Mouse (Mus musculus) forebrain, embryonic 12.5 days (tissue): ENCODE data around the gene Ldlrap1. TPM values are rescaled to one million over a fixed set of nuclear protein-coding genes. Genes with fewer than 3 reads are reported as not detected.
A peak's percentile ranks its signal among the peaks of the same experiment; 100 is the strongest.

Experiments
- ATAC-seq: fragments of 200-750 bp; cut with Nextera tagmentation; 2 replicates; pipeline ENCODE4 v1.8.0; 2017; ENCODE audit warnings: moderate TSS enrichment; ENCODE audit not compliant: low FRiP score
- H3K27ac ChIP-seq: fragments of 300-500 bp; sonication (generic); 2 replicates; pipeline ENCODE4 v1.5.1; 2016; ENCODE audit warnings: mild to moderate bottlenecking
- H3K27me3 ChIP-seq: fragments of 300-500 bp; sonication (generic); 2 replicates; pipeline ENCODE4 v1.6.1; 2016; ENCODE audit warnings: mild to moderate bottlenecking
- H3K36me3 ChIP-seq: fragments of 300-500 bp; sonication (generic); replicated peaks from 2 replicates; pipeline ENCODE4 v1.6.1; 2016; ENCODE audit warnings: mild to moderate bottlenecking
- H3K4me1 ChIP-seq: fragments of 300-500 bp; sonication (generic); 2 replicates; pipeline ENCODE4 v1.6.1; 2016
- H3K4me2 ChIP-seq: fragments of 300-500 bp; sonication (generic); 2 replicates; pipeline ENCODE4 v1.6.1; 2016; ENCODE audit warnings: mild to moderate bottlenecking, moderate library complexity
- H3K4me3 ChIP-seq: fragments of 300-500 bp; sonication (generic); replicated peaks from 2 replicates; pipeline ENCODE4 v1.5.1; 2016; ENCODE audit warnings: mild to moderate bottlenecking
- H3K9ac ChIP-seq: fragments of 300-500 bp; sonication (generic); 2 replicates; pipeline ENCODE4 v1.6.1; 2016; ENCODE audit warnings: mild to moderate bottlenecking
- H3K9me3 ChIP-seq: fragments of 300-500 bp; sonication (generic); 2 replicates; pipeline ENCODE4 v1.6.1; 2016
- WGBS: fragments of 180-500 bp; shearing (Covaris S2); methylation state at CpG from one replicate; pipeline ENCODE4 v1.1.7; 2016; 5-methylcytosine and 5-hydroxymethylcytosine counted together
- polyA plus RNA-seq: library from polyadenylated mRNA; unstranded; fragments of >200 nt; fragmentation: Nextera tagmentation; extraction: Ambion mirVana; gene quantifications from 2 replicates; pipeline ENCODE4 v1.2.1, GENCODE M21; 2016

The Ldlrap1 gene
- 5.1 and 5.9 TPM in 2 replicates for polyA plus RNA-seq

GRCm38 (mm10) chr4:134767426-134768225 lies at the start of gene Ldlrap1:
TSS of gene Ldlrap1 (minus strand) at chr4:134768024.
- Histone ChIP-seq H3K27me3 (peaks cover 56% of the 10 kb centered on the region), H3K27ac (no peak within 1 kb of the TSS), H3K4me1 (peaks cover 20% of the 10 kb centered on the region), H3K4me3 (peak within 1 kb of the TSS; percentile 73), H3K9ac (peak within 1 kb of the TSS; percentile 72), H3K36me3 (no peaks in the 10 kb centered on the region), H3K4me2 (peak within 1 kb of the TSS; percentile 98), H3K9me3 (no peaks in the 10 kb centered on the region)
- ATAC-seq: peak; percentile 77
- 1% methylated on average over 61 of the region's 80 CpGs for WGBS

- 95% methylated on average over 4 of the region's 4 CpGs for WGBS
- no peak overlapping the region for H3K27ac ChIP-seq
- H3K36me3 ChIP-seq: peaks cover 51% of the 10 kb centered on the region
- H3K9ac ChIP-seq: no peak overlapping the region
- no peaks in the 10 kb centered on the region for H3K27me3 ChIP-seq
- H3K4me2 ChIP-seq: no peak overlapping the region
- no peak overlapping the region for H3K4me3 ChIP-seq
- no peaks in the 10 kb centered on the region for H3K9me3 ChIP-seq
- no peaks in the 10 kb centered on the region for H3K4me1 ChIP-seq
- no peak for ATAC-seq
Measured at GRCm38 (mm10) chr4:134814229-134814571, 46.4 kb upstream of the Ldlrap1 start.

- Histone ChIP-seq H3K9ac (no peak overlapping the region), H3K27me3 (no peaks in the 10 kb centered on the region), H3K4me1 (no peaks in the 10 kb centered on the region), H3K36me3 (peaks cover 53% of the 10 kb centered on the region), H3K27ac (no peak overlapping the region), H3K4me2 (no peak overlapping the region), H3K4me3 (no peak overlapping the region), H3K9me3 (no peaks in the 10 kb centered on the region)
- no peak for ATAC-seq
- 92% methylated on average over 17 of the region's 17 CpGs for WGBS
Measured at GRCm38 (mm10) chr4:134813406-134814228, 45.8 kb upstream of the Ldlrap1 start.

GRCm38 (mm10) chr4:134804765-134805164 lies 36.9 kb upstream of the Ldlrap1 start:
- whole genome bisulfite sequencing: 94% methylated on average over 5 of the region's 5 CpGs
- Histone ChIP-seq H3K9me3 (no peaks in the 10 kb centered on the region), H3K27me3 (no peaks in the 10 kb centered on the region), H3K27ac (no peak overlapping the region), H3K4me2 (no peak overlapping the region), H3K9ac (no peak overlapping the region), H3K4me3 (no peak overlapping the region), H3K4me1 (no peaks in the 10 kb centered on the region), H3K36me3 (peaks cover 88% of the 10 kb centered on the region)
- no peak for ATAC-seq

- ATAC-seq: no peak
- H3K36me3 ChIP-seq: peaks cover 70% of the 10 kb centered on the region
Measured at GRCm38 (mm10) chr4:134802765-134803164, 34.9 kb upstream of the Ldlrap1 start.

GRCm38 (mm10) chr4:134802155-134802554 lies 34.3 kb upstream of the Ldlrap1 start:
- H3K4me1 ChIP-seq: no peaks in the 10 kb centered on the region

More at GRCm38 (mm10) chr4:134802765-134803164, 34.9 kb upstream of the Ldlrap1 start:
- no peaks in the 10 kb centered on the region for H3K4me1 ChIP-seq
- no peak overlapping the region for H3K9ac ChIP-seq
- H3K27ac ChIP-seq: no peak overlapping the region
- no peaks in the 10 kb centered on the region for H3K9me3 ChIP-seq
- no peaks in the 10 kb centered on the region for H3K27me3 ChIP-seq
- no peak overlapping the region for H3K4me2 ChIP-seq
- H3K4me3 ChIP-seq: no peak overlapping the region
- 91% methylated on average over 3 of the region's 3 CpGs for WGBS

GRCm38 (mm10) chr4:134800693-134801092 lies 32.9 kb upstream of the Ldlrap1 start:
- Histone ChIP-seq H3K9me3 (no peaks in the 10 kb centered on the region), H3K4me1 (no peaks in the 10 kb centered on the region), H3K4me3 (no peak overlapping the region), H3K4me2 (no peak overlapping the region), H3K27ac (no peak overlapping the region), H3K27me3 (no peaks in the 10 kb centered on the region), H3K9ac (no peak overlapping the region), H3K36me3 (peaks cover 49% of the 10 kb centered on the region)
- 68% methylated on average over 10 of the region's 10 CpGs for WGBS
- ATAC-seq: no peak

More at GRCm38 (mm10) chr4:134802155-134802554, 34.3 kb upstream of the Ldlrap1 start:
- Histone ChIP-seq H3K4me2 (no peak overlapping the region), H3K27me3 (no peaks in the 10 kb centered on the region), H3K9me3 (no peaks in the 10 kb centered on the region), H3K27ac (no peak overlapping the region), H3K36me3 (peaks cover 64% of the 10 kb centered on the region), H3K9ac (no peak overlapping the region), H3K4me3 (no peak overlapping the region)
- ATAC-seq: no peak
- WGBS: 94% methylated on average over 10 of the region's 10 CpGs

GRCm38 (mm10) chr4:134800098-134800497 lies 32.3 kb upstream of the Ldlrap1 start:
- no peak overlapping the region for H3K4me3 ChIP-seq
- H3K9ac ChIP-seq: no peak overlapping the region
- no peaks in the 10 kb centered on the region for H3K9me3 ChIP-seq
- no peak for ATAC-seq
- WGBS: 74% methylated on average over 8 of the region's 8 CpGs
- H3K36me3 ChIP-seq: peaks cover 43% of the 10 kb centered on the region
- no peaks in the 10 kb centered on the region for H3K4me1 ChIP-seq
- no peak overlapping the region for H3K4me2 ChIP-seq
- no peaks in the 10 kb centered on the region for H3K27me3 ChIP-seq
- H3K27ac ChIP-seq: no peak overlapping the region

GRCm38 (mm10) chr4:134799272-134799671 lies 31.4 kb upstream of the Ldlrap1 start:
- no peak overlapping the region for H3K4me3 ChIP-seq
- 12% methylated on average over 4 of the region's 4 CpGs for WGBS
- no peak overlapping the region for H3K27ac ChIP-seq
- H3K9me3 ChIP-seq: no peaks in the 10 kb centered on the region
- no peak for ATAC-seq
- H3K4me2 ChIP-seq: no peak overlapping the region
- no peaks in the 10 kb centered on the region for H3K4me1 ChIP-seq
- H3K36me3 ChIP-seq: peaks cover 35% of the 10 kb centered on the region
- no peaks in the 10 kb centered on the region for H3K27me3 ChIP-seq
- no peak overlapping the region for H3K9ac ChIP-seq

- no peak overlapping the region for H3K4me2 ChIP-seq
- WGBS: 54% methylated on average over 3 of the region's 3 CpGs
- H3K9me3 ChIP-seq: no peaks in the 10 kb centered on the region
- peaks cover 31% of the 10 kb centered on the region for H3K36me3 ChIP-seq
- H3K27ac ChIP-seq: no peak overlapping the region
- no peaks in the 10 kb centered on the region for H3K27me3 ChIP-seq
- H3K9ac ChIP-seq: no peak overlapping the region
- no peak overlapping the region for H3K4me3 ChIP-seq
- ATAC-seq: no peak
- no peaks in the 10 kb centered on the region for H3K4me1 ChIP-seq
Measured at GRCm38 (mm10) chr4:134798861-134799260, 31.0 kb upstream of the Ldlrap1 start.

- H3K27ac ChIP-seq: no peak overlapping the region
- H3K36me3 ChIP-seq: peaks cover 19% of the 10 kb centered on the region
- ATAC-seq: no peak
- H3K4me3 ChIP-seq: no peak overlapping the region
- H3K9me3 ChIP-seq: no peaks in the 10 kb centered on the region
- no peak overlapping the region for H3K9ac ChIP-seq
- H3K4me1 ChIP-seq: no peaks in the 10 kb centered on the region
- no peaks in the 10 kb centered on the region for H3K27me3 ChIP-seq
- WGBS: 89% methylated on average over 6 of the region's 6 CpGs
- H3K4me2 ChIP-seq: no peak overlapping the region
Measured at GRCm38 (mm10) chr4:134797621-134798020, 29.8 kb upstream of the Ldlrap1 start.

GRCm38 (mm10) chr4:134796581-134797361 lies 28.9 kb upstream of the Ldlrap1 start:
- 27% methylated on average over 7 of the region's 7 CpGs for WGBS
- Histone ChIP-seq H3K36me3 (peaks cover 10% of the 10 kb centered on the region), H3K27ac (no peak overlapping the region), H3K27me3 (no peaks in the 10 kb centered on the region), H3K9me3 (no peaks in the 10 kb centered on the region), H3K9ac (no peak overlapping the region), H3K4me3 (no peak overlapping the region), H3K4me1 (no peaks in the 10 kb centered on the region), H3K4me2 (no peak overlapping the region)
- no peak for ATAC-seq
